Mouse (Mus musculus): ENCODE data around the gene Mrpl36. TPM values are rescaled to one million over a fixed set of nuclear protein-coding genes. Genes with fewer than 3 reads are reported as not detected.

The Mrpl36 gene
- polyA plus RNA-seq, 1 experiment: 29.1 TPM

DNA sequence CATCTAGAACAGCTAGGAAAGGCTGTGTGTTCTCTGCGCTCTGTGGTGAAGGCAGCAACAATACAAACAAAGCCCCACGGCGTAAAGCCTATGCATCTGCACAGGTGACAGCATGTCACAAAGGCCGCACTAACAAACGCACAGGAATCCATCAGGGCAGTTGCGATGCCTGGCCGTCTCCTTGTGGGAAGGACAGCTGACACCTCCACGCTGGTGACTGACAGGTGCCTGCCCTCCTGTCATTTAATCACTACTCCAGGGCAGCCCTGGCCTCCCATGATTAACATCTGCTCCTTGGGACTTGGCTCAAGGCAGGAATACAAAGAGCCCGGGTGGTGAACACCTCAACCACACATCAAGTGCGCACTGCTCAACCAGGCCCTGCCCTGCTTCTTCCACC is 5.7 kb upstream of the Mrpl36 start:
- H3K4me3 ChIP-seq (ENCODE audit: control insufficient read depth, low read depth, low read length): no peak overlapping the region
- H3K27ac ChIP-seq (ENCODE audit: control insufficient read depth, insufficient read depth, low read depth, low read length): no peak overlapping the region
- H3K36me3 ChIP-seq (ENCODE audit: control insufficient read depth, insufficient read depth, low read length): peaks cover 4% of the 10 kb centered on the region
- TF ChIP-seq CTCF (IDR thresholded peaks at IDR 0.05; ENCODE audit: control insufficient read depth, insufficient read depth, insufficient replicate concordance, low read depth, low read length): no peak
- no peak for TF ChIP-seq POLR2A (IDR thresholded peaks at IDR 0.05; ENCODE audit: control insufficient read depth, low read depth, low read length)
- no peaks in the 10 kb centered on the region for H3K27me3 ChIP-seq (ENCODE audit: control insufficient read depth, insufficient read depth, low read length)
- 0 out of 2 replicates have a peak, but pooled peaks cover 2% of the 10 kb centered on the region for H3K4me1 ChIP-seq (ENCODE audit: control insufficient read depth, insufficient read depth, low read length)

DNA sequence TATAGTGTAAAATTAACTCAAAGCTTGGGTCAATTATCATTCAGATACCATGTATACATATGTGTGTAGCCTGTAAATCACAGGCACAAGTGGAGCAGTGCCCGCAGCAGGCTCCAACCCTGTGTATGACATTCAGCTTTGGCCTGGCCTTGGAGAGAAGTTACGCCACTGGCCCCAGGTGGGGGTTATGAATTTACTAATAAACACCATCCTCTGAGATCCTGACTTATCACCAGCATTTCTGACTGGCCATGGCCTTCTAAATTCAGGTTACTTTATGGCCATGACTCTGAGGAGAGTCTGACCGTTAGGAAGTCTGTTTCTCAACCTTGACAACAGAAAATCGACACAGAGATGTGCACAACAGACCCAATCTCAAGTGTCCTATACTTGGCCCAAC is 4.9 kb upstream of the Mrpl36 start:
- H3K36me3 ChIP-seq (ENCODE audit: control insufficient read depth, insufficient read depth, low read length): peaks cover 4% of the 10 kb centered on the region
- H3K4me3 ChIP-seq (ENCODE audit: control insufficient read depth, low read depth, low read length): no peak overlapping the region
- TF ChIP-seq POLR2A (IDR thresholded peaks at IDR 0.05; ENCODE audit: control insufficient read depth, low read depth, low read length): no peak
- no peak for TF ChIP-seq CTCF (IDR thresholded peaks at IDR 0.05; ENCODE audit: control insufficient read depth, insufficient read depth, insufficient replicate concordance, low read depth, low read length)
- H3K4me1 ChIP-seq (ENCODE audit: control insufficient read depth, insufficient read depth, low read length): peaks cover 4% of the 10 kb centered on the region; the same call in 1 of the 2 replicates
- no peaks in the 10 kb centered on the region for H3K27me3 ChIP-seq (ENCODE audit: control insufficient read depth, insufficient read depth, low read length)
- H3K27ac ChIP-seq (ENCODE audit: control insufficient read depth, insufficient read depth, low read depth, low read length): no peak overlapping the region

DNA sequence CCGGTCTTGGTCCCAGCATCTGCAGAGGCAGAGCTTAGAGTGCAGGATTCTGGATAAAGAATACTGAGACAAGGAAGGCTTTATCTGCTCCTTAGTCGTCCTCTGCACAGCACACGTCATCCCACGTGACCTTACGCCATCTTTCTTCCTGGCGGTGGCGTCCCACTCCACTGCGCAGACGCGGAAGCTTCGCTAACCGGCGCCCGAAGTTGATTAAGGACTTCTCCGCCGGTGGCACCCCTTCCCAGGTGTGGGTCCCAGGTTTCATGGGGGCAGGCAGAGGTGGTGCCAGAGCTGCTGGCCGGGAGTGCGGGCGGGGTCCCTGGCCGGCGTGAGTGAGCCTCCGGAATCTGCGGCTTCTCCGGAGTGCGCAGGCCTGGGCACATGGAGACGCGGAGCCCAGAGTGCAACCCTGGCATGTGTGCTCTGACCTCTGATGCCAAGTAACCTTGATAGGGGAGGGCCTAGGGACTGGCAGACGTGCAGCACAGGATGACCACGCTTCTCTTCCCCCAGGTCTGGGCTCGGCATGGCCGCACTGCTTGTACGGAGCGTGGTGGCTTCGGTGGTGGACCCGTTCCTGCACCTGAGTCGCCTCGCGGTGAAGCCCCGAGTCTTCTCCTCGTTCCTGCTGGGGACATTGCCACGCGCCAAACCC is 2.7 kb downstream of the Mrpl36 start:
- Histone ChIP-seq H3K27me3 (ENCODE audit: control insufficient read depth, insufficient read depth, low read length) (no peaks in the 10 kb centered on the region), H3K4me3 (ENCODE audit: control insufficient read depth, low read depth, low read length) (peak overlapping the region; percentile 91), H3K36me3 (ENCODE audit: control insufficient read depth, insufficient read depth, low read length) (no peaks in the 10 kb centered on the region), H3K27ac (ENCODE audit: control insufficient read depth, insufficient read depth, low read depth, low read length) (peak overlapping the region; percentile 86), H3K4me1 (ENCODE audit: control insufficient read depth, insufficient read depth, low read length) (peaks cover 9% of the 10 kb centered on the region)
- TF ChIP-seq CTCF (IDR thresholded peaks at IDR 0.05; ENCODE audit: control insufficient read depth, insufficient read depth, insufficient replicate concordance, low read depth, low read length) (no peak), POLR2A (IDR thresholded peaks at IDR 0.05; ENCODE audit: control insufficient read depth, low read depth, low read length) (peak; percentile 58; the same call in 1 of the 2 replicates)

DNA sequence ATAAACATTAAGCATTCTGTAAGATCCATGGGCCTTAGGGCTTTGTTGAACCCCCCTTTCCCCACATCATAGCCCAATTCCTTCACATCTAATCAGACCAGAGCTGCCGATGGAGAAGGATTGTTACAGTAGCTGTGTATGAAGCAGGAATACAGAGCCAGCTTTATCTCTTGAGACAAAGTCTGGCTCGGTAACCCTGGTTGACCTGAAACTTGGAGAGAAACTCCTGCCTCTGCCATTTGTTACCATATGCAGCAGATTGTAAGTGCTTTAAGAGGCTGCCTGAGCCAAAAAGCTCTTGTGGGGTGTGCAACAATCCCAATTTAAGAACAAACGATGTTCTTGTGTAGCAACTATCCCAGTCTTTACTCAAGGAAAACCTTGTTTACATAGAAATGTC is 3.4 kb downstream of the Mrpl36 start:
- Histone ChIP-seq H3K36me3 (ENCODE audit: control insufficient read depth, insufficient read depth, low read length) (no peaks in the 10 kb centered on the region), H3K27ac (ENCODE audit: control insufficient read depth, insufficient read depth, low read depth, low read length) (no peak overlapping the region; the same call in 1 of the 2 replicates), H3K4me3 (ENCODE audit: control insufficient read depth, low read depth, low read length) (no peak overlapping the region; the same call in 1 of the 2 replicates), H3K4me1 (ENCODE audit: control insufficient read depth, insufficient read depth, low read length) (peaks cover 9% of the 10 kb centered on the region), H3K27me3 (ENCODE audit: control insufficient read depth, insufficient read depth, low read length) (no peaks in the 10 kb centered on the region)
- no peak for TF ChIP-seq CTCF (IDR thresholded peaks at IDR 0.05; ENCODE audit: control insufficient read depth, insufficient read depth, insufficient replicate concordance, low read depth, low read length)
- TF ChIP-seq POLR2A (IDR thresholded peaks at IDR 0.05; ENCODE audit: control insufficient read depth, low read depth, low read length): no peak

DNA sequence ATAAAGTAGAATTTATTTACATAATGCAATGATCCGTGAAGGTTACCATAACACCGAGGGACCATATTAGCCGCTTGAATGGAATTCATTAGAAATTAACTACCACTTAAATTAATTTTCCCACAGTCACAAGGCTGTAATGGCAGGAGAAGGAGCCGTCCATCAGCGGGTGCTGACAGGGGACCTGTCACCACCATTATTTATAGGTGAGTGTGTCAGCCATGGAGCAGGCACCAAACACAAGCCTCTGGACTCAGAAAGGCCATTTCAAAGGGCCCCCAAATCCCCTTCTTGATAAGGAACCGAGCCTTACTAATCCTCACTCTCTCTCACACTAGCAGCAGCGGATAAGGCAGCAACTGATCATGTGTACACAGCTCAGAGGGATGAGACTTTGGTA is 8.4 kb downstream of the Mrpl36 start:
- Histone ChIP-seq H3K4me1 (ENCODE audit: control insufficient read depth, insufficient read depth, low read length) (no peaks in the 10 kb centered on the region; the same call in 1 of the 2 replicates), H3K36me3 (ENCODE audit: control insufficient read depth, insufficient read depth, low read length) (no peaks in the 10 kb centered on the region), H3K27ac (ENCODE audit: control insufficient read depth, insufficient read depth, low read depth, low read length) (no peak overlapping the region), H3K27me3 (ENCODE audit: control insufficient read depth, insufficient read depth, low read length) (no peaks in the 10 kb centered on the region), H3K4me3 (ENCODE audit: control insufficient read depth, low read depth, low read length) (no peak overlapping the region)
- no peak for TF ChIP-seq CTCF (IDR thresholded peaks at IDR 0.05; ENCODE audit: control insufficient read depth, insufficient read depth, insufficient replicate concordance, low read depth, low read length)
- no peak for TF ChIP-seq POLR2A (IDR thresholded peaks at IDR 0.05; ENCODE audit: control insufficient read depth, low read depth, low read length)

DNA sequence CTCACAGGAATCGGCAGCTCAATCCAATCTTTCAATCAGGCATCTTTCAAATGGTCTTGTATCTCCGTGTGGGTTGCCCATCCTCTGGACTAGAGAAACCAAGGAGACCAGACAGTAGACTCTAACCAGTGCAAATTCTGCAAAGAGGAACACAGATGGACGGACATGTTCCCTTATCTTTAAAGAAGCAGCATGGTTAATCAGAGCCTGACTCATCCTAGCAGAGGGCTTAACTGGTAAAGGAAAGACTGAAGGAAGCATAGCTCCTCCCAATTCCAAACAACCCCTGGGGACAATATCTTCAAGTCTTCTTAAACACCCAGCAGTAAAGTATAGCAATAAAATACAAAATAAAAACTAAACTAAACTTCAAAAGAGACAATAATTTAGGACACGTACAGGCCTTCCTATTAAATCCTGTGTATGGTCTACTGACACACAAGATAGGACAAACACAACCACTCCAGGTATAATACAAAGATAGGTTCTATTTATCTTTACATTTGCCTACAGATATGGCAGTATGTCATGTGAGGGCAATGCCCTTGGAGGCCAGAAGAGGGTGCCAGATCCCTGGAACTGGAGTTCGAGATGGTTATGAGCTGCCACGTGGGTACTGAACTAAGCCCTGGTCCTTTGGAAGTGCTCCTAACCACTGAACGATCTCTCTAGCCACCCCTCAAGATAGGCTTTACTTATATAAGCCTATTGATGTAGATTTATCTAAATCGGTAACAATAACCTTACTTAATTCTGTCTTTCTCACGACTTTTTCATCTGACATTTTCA is 17.0 kb downstream of the Mrpl36 start:
- Histone ChIP-seq H3K27me3 (ENCODE audit: control insufficient read depth, insufficient read depth, low read length) (no peaks in the 10 kb centered on the region), H3K4me3 (ENCODE audit: control insufficient read depth, low read depth, low read length) (no peak overlapping the region), H3K27ac (ENCODE audit: control insufficient read depth, insufficient read depth, low read depth, low read length) (no peak overlapping the region), H3K36me3 (ENCODE audit: control insufficient read depth, insufficient read depth, low read length) (no peaks in the 10 kb centered on the region), H3K4me1 (ENCODE audit: control insufficient read depth, insufficient read depth, low read length) (no peaks in the 10 kb centered on the region)
- TF ChIP-seq POLR2A (IDR thresholded peaks at IDR 0.05; ENCODE audit: control insufficient read depth, low read depth, low read length) (no peak), CTCF (IDR thresholded peaks at IDR 0.05; ENCODE audit: control insufficient read depth, insufficient read depth, insufficient replicate concordance, low read depth, low read length) (peak; percentile 26; the same call in 1 of the 2 replicates)

DNA sequence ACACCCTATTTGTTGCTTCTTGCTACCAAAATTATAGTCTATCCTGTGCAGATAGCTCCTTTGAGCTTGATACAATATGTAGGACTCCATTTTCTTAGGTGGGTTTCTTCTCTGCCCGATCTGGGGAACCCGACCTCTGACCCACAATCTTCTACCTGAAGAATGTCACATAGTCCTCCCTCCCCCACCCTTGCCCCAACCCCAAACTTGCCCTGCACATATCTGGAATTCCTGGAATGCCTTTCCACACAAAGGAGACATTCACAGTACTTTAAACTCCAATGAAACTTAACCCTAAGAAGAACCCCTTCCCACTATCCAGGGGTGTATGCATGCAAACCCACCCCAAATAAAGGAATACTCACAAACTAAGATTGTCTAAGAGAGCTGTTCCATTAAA is 17.8 kb downstream of the Mrpl36 start:
- Histone ChIP-seq H3K27ac (ENCODE audit: control insufficient read depth, insufficient read depth, low read depth, low read length) (no peak overlapping the region), H3K36me3 (ENCODE audit: control insufficient read depth, insufficient read depth, low read length) (no peaks in the 10 kb centered on the region), H3K4me3 (ENCODE audit: control insufficient read depth, low read depth, low read length) (no peak overlapping the region), H3K4me1 (ENCODE audit: control insufficient read depth, insufficient read depth, low read length) (no peaks in the 10 kb centered on the region), H3K27me3 (ENCODE audit: control insufficient read depth, insufficient read depth, low read length) (no peaks in the 10 kb centered on the region)
- TF ChIP-seq CTCF (IDR thresholded peaks at IDR 0.05; ENCODE audit: control insufficient read depth, insufficient read depth, insufficient replicate concordance, low read depth, low read length) (no peak), POLR2A (IDR thresholded peaks at IDR 0.05; ENCODE audit: control insufficient read depth, low read depth, low read length) (no peak)

Data from testis, adult 2 months (tissue).